Mouse (Mus musculus) adipocyte (in vitro differentiated cells): ENCODE data around the gene Nfatc2.

Experiments used
- DNase-seq: peaks from one replicate; pipeline ENCODE4 v3.0.0-alpha.2; 2016; ENCODE audit warnings: low spot score

The Nfatc2 gene

DNA sequence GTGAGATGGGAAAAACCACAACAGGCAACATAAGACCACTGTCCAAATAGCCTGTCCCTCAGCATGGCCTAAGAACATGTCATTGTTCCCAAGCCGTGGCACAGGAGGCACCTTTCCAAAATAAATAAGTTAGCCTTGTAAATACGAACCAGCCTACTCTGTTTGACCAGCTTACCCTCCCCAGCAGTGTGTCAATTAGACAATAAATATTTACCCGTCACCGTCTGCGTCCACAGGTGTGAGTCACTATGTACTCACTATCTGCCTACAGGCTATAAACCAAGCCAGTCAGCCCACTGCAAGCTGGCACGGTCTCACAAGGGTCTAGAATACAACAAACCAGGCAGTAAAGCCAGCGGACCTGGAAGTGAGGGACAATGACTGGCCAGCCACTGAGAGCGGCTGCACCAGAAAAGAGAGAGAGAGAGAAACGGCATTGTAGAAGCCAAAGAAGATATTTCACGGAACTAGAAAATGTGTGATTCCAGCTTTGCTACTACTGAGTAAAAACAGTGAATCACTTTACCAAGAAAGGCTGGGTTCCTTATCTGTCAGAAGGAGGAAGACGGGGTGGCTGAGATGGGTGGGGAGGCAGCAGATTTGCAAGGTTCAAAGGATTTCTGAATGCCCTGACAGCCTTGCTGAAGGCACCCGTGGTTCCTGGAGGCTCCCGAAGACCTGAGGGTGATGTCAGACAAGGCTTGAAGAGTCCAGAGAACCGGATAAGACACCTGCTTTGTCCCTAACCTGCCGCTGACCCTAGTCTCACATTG is 69.2 kb downstream of the Nfatc2 start:
- DNase-seq: peak; percentile 46

GRCm38 (mm10) chr2:168528551-168528950 is 72.9 kb downstream of the Nfatc2 start:
- no peak for DNase-seq

DNA sequence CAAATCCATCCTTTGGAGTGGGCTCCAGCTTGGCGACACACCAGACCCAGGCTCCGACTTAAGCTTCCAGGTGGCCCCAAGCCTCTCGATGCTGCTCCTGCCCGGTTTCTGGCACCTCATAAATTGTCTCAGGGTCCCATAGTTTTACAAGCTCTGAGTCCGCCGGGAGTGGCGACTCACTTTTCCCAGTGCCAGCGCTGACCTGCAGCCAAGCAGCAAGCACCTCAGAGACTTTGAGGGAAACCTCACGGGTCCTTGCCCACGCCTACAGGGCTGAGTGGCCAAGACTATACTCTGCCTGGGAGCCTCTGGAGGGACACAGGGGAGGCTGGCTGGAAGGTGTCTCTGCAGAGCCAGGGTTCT is 74.0 kb downstream of the Nfatc2 start:
- DNase-seq: no peak

DNA sequence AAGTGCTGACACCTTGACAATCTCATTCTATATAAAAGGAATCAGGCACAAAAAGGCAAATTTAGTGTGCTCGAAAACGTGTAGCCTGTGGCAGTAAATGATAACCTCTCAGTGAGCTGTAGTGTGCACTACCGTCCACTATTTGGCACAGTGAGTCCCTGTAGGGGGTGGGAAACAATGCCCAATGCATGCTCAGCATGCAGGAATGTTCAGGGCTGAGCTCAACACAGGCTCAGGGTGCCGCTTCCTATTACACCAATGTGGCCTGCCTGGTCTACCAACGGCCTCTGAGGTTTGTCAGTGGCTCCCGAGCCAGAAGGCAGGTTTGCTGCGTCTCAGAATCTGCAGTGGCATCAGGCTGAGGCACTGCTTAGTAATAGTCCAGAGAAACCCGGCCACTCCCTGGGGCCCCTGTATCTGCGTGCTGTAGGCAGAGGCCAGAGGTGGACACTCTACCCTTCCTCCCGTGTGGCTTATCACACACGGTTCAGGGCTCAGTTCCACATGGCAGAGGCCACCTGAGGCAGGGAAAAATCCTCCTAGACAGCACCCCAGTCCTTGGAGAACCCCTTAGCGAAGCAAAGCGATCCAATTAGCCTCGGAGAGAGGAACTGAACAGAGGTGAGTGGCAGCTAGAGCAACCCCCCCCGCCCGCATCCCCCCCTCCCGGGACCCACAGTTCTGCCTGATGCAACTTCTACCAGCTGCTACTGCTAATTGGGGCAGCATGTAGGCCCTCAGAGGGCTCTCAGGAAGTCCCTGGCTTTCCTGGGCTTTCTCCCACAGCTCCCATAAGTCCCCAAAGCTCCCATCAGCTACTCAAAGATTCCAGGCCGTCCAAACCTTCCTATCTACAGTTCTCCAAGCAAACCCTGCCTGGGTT is 74.7 kb downstream of the Nfatc2 start:
- no peak for DNase-seq

GRCm38 (mm10) chr2:168525391-168526154 is 75.9 kb downstream of the Nfatc2 start:
- DNase-seq: no peak

DNA sequence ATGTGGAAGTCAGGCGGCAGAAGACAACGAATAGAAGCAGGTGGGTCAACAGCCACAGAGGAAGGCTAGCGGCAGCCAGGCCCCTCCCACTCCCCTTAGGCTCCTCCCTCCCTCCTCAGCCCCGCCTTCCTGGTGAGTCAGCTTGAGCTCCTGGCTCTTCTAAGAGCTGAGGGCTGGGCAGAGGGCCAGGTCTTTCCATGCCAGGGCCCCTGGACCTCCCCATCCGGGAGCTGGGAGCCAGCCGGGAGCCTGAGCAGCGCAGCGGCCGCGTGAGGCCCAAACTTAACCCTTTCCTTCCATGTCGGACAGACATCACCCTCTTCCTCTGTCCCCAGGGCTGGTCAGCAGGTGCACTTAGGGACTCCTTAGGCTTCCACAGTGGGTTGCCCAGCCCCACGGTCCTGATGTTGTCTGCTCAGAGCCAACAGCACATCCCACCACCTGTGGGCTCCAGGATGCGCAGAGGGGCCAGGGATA is 76.5 kb downstream of the Nfatc2 start:
- DNase-seq: peak; percentile 95

DNA sequence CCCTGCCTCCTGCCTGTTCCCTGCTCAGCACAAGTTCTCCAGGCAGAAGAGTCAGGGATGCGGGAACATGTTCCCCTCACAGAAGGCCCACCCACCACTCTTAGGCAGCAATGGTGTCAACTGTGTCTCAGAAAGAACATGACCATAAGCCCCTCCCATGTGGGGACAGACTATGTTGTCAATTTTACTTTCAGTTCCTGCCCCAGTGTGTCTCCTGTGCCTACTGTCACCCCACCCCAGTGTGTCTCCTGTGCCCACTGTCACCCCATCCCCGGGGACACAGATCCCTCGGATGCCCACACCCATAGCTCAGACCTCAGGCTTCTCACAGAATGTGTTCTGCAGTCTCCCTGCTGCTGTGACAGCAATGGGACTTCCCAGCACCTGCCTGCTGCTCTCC is 79.2 kb downstream of the Nfatc2 start:
- DNase-seq: no peak

DNA sequence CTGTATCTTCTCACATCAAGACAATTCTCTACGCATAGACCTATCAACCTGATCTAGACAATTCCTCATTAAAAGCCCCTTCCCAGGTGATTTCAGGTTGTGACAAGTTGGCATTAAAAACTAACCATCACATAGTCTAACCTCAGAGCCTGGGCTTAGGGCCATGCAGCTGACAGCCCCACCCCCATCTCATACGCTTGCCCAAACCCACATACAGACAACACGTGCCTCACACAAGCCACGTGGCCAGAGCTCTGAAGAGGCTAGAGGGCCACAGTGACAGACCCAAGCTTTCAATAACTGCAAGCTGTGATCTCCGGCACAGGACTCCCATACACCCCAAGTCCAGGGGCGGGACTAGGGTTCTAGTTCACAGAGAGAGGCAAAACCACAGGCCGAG is 80.7 kb downstream of the Nfatc2 start:
- DNase-seq: no peak

DNA sequence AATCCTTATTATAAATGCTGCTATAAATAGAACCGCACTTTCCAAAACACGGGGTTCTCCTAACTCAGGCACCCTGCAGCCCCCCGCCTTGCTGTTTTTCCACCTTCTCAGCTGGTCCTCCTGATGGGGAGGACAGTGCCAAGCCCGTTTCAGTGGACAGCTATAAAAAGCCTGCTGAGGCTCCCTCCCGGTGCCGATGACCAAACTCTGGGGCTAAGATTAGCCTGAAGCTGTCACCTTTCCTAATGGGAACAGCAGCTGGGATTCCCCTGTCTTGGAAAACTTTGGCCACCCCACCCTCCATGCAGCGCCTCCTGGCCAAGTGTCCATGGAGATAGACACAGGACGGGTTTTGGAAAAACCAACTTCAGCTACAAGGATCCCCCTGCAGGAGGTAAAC is 81.9 kb downstream of the Nfatc2 start:
- no peak for DNase-seq

DNA sequence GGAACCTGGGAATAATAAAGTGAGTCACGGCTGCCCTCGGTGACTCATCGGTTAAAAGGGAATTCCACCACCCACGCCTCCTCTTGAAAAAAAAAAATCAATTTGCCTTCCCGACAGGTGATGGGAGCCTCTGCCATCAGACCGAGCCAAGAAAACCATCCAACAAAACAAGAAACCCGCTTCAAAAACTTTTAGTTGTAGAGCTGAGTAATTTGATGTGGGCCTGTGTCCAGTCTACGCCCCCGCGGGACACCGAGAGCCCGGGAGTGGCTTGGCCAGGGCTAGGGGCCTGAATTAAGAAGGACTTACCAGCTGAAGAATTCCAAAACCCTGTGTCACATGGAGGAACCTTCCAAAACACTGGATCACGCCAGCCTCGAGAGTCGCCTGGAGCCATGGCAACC is 83.2 kb downstream of the Nfatc2 start:
- peak; percentile 72 for DNase-seq

DNA sequence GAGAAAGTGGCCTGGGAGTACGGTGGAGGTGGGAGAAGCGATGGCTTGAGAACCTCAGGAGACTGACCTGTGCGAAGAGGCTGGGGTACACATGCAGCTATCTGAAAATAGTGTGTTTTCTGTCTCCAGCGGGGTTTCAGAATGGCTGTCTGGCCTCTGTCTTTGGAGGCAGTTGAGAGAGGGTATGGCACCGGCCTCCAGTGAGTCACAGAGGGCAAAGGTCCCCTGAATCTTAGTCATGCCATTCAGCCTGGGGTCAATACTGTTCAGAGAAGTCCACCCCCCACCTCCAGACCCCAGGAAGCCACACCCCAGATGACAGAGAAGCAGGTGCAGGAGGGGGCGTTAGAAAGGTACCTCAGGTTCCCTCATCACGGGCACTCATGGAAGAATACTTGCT is 83.7 kb downstream of the Nfatc2 start:
- DNase-seq: no peak

- no peak for DNase-seq
Observed at GRCm38 (mm10) chr2:168516717-168517116, 84.7 kb downstream of the Nfatc2 start.

DNA sequence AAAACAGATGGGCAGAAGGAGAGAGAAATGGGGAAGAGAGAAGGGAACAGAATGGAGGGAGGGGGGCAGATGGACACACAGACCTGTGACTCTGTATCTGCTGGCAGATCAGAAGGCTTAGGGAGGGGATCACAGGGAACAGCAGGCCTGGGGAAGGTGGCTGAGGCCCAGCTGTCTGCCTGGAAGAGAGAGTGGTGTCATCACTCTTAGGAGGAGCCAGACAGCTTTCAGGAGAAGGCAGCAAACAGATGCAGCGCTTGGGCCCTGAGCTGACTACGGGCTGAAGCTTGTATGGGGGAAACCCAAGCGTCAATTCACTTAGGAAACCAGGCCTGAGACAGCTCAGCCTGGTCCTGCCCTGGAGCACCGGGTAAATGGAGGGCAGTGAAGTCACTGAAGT is 86.0 kb downstream of the Nfatc2 start:
- DNase-seq: no peak

DNA sequence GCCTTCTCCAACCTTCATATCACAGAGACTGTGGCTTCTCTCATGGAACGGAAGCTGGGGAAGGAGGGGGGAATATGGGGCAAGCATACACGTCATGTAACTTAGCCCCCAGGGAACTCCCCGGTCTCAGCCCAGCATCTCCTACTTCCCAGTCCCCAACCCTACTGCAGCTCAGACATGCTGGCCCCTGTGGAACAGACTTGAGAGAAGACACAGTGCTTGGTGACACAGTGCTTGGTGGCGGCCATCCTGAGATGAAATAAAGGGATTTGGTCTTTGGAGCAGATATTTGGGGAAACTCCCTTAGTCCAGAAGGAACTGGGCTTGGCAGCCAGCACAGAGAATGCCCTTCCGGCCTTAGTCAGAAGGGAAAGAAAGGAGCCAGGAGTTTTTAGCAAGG is 87.3 kb downstream of the Nfatc2 start:
- no peak for DNase-seq

DNA sequence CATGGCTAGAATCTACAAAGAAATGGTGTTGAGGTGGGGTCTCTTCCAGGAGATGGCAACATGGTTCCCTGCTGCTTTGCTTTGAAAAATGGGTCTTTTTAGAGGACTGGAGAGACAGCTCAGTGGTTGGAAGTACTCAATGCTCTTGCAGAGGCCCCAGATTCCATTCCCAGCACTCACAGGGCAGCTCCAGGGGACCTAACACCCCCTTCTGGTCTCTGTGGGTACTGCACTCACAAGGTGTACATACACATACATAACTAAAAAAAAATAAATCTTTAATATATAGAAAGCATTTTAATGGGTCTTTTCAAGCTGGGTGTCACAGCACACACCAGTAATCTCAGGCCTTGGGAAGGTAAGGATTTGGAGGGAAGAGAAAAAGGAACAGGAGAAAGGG is 89.9 kb downstream of the Nfatc2 start:
- no peak for DNase-seq

GRCm38 (mm10) chr2:168508469-168509198 is 92.8 kb downstream of the Nfatc2 start:
- no peak for DNase-seq

DNA sequence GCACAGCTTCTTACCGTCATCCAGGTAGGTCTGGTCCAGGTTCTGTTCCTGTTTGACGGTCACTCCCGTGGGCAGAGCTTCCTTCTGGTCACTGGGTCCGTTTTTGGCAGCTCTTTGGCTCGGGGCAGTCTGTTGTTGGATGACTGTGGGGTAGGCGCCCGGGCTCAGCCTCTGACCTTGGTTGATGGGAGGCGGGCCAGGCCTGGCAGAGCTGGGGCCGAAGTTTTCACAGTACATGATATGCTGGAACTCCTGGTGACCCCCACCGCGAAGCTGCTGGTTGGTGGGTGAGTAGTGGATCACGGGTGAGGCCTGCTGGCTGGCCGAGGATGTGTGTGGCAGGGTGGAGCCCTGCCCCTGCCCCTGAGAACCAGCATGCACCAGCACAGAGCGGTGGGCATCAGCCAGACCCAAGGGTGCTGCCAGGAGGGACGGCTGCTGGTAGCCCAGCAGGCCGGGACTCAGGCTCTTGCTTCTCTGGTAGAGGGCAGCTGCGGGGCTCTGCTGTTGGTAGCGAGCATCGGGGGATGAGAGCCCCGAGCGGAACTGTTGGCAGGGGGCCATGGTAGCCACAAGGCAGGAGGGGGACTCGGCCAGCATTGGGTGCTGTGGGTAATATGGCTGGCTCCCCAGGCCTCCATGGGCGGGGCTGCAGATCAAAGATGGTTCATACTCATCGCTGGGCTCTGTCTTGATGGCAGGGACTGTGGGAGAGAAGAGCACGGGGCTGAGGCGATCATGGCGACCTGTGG is 96.8 kb downstream of the Nfatc2 start:
- DNase-seq: no peak

GRCm38 (mm10) chr2:168503735-168504134 is 97.7 kb downstream of the Nfatc2 start:
- no peak for DNase-seq

DNA sequence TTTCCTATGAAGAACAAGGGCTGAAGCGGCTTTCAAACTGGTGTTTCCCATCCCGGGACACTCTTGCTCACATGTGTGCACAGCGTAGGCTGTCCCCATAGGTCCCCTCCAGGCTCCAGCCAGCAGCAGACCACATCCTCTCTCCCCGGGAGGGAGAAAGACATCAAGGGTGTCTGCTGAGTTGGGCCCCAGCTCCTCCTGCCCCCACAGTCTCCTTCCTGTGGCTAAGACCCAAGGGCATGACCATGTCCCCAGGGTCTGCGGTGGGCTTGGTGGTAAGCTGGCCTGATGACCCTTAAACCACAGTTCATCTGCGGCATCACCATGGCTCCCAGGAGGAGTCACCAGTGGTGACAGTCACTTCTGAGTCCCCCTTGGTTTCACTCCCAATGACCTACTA is 100.7 kb downstream of the Nfatc2 start:
- no peak for DNase-seq

- DNase-seq: no peak
Observed at GRCm38 (mm10) chr2:168500244-168500643, 101.2 kb downstream of the Nfatc2 start.

GRCm38 (mm10) chr2:168491791-168492190 is 109.7 kb downstream of the Nfatc2 start:
- DNase-seq: peak; percentile 8
